Mouse (Mus musculus) heart, adult 10 weeks (tissue): ENCODE measurements around the gene Gm9268. TPM values are rescaled to one million over a fixed set of nuclear protein-coding genes. Genes with fewer than 3 reads are reported as not detected.

ENCODE experiments used
- polyA plus RNA-seq: library from polyadenylated mRNA; stranded (reverse); fragments of 350-450 nt; fragmentation: Illumina TruSeq; extraction: RNeasy Lipid Tissue Mini Kit (QIAGEN cat#74804); gene quantifications from one replicate; pipeline ENCODE4 v1.2.3, GENCODE M21; 2014; ENCODE audit warnings: low read depth, low replicate concordance

Gene Gm9268
- polyA plus RNA-seq: not detected

DNA sequence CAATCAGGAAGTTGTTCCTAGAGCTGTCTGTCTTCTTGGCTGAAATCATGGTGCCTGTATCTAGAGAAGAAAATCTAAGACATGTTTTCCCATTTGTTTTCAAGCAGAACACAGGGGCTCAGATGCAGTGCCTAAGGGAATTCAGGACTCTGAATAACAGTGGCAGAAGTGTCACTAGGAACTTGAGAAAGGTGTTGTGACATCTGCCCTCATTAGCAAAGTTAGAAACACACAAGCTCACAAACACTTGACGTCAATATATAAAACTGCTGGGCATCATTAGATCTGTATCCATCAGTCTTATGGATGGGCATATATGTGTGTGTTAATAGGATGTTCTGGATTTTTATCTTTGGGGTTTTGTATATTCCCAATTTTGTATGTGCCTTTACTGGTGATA, at the start of gene Gm9268:
Gm9268 (plus strand) TSS at position 301 of the 400 bp plus-strand sequence.

Other genes starting within 250 kb of the Gm9268 start
- not detected for gene Vmn2r62, start 225.2 kb upstream of the Gm9268 start, polyA plus RNA-seq
- not detected for gene Gm2381, start 151.5 kb upstream of the Gm9268 start, polyA plus RNA-seq
- not detected for gene Vmn2r63, start 84.9 kb upstream of the Gm9268 start, polyA plus RNA-seq
- not detected for gene Zfp936, start 95.5 kb downstream of the Gm9268 start, polyA plus RNA-seq